Mouse (Mus musculus) liver, embryonic 16.5 days (tissue): ENCODE data around the gene Mcoln2. TPM values are rescaled to one million over a fixed set of nuclear protein-coding genes. Genes with fewer than 3 reads are reported as not detected.
A peak's percentile ranks its signal among the peaks of the same experiment; 100 is the strongest.

Source experiments
- ATAC-seq: fragments of 200-750 bp; cut with Nextera tagmentation; 2 replicates; pipeline ENCODE4 v1.8.0; 2017; ENCODE audit warnings: low read depth, mild to moderate bottlenecking, moderate number of reproducible peaks, moderate library complexity
- H3K27ac ChIP-seq: fragments of 300-500 bp; sonication (generic); 2 replicates; pipeline ENCODE4 v1.5.1; 2014; ENCODE audit warnings: mild to moderate bottlenecking, low read length
- H3K27me3 ChIP-seq: fragments of 300-500 bp; sonication (generic); 2 replicates; pipeline ENCODE4 v1.6.1; 2014; ENCODE audit warnings: low read depth, low read length, mixed read lengths; ENCODE audit not compliant: control insufficient read depth, insufficient read depth
- H3K36me3 ChIP-seq: fragments of 300-500 bp; sonication (generic); 2 replicates; pipeline ENCODE4 v1.6.1; 2014; ENCODE audit warnings: mild to moderate bottlenecking; ENCODE audit not compliant: control insufficient read depth, insufficient read depth
- H3K4me1 ChIP-seq: fragments of 300-500 bp; sonication (generic); 2 replicates; pipeline ENCODE4 v1.6.1; 2014; ENCODE audit warnings: low read depth, low read length, mixed read lengths; ENCODE audit not compliant: control insufficient read depth
- H3K4me2 ChIP-seq: fragments of 300-500 bp; sonication (generic); 2 replicates; pipeline ENCODE4 v1.6.1; 2014; ENCODE audit warnings: low read depth, low read length, mixed read lengths
- H3K4me3 ChIP-seq: fragments of 300-500 bp; sonication (generic); 2 replicates; pipeline ENCODE4 v1.5.1; 2014; ENCODE audit warnings: low read depth, mild to moderate bottlenecking, low read length
- H3K9ac ChIP-seq: fragments of 300-500 bp; sonication (generic); 2 replicates; pipeline ENCODE4 v1.6.1; 2014; ENCODE audit warnings: low read depth, low read length
- H3K9me3 ChIP-seq: fragments of 300-500 bp; sonication (generic); replicated peaks from 2 replicates; pipeline ENCODE4 v1.6.1; 2016; ENCODE audit warnings: low read length; ENCODE audit not compliant: control insufficient read depth
- WGBS: fragments of 180-500 bp; shearing (Covaris S2); extraction: QIAGEN DNeasy Blood & Tissue Kit; methylation state at CpG from one replicate; pipeline ENCODE4 v1.1.7; 2014; ENCODE audit not compliant: insufficient replicate concordance; 5-methylcytosine and 5-hydroxymethylcytosine counted together
- polyA plus RNA-seq: library from polyadenylated mRNA; unstranded; fragments of >200 nt; fragmentation: Nextera tagmentation; extraction: Ambion mirVana; gene quantifications from 2 replicates; pipeline ENCODE4 v1.2.1, GENCODE M21; 2015

Mcoln2 gene
- polyA plus RNA-seq, result 9.5 TPM in 2 replicates

DNA sequence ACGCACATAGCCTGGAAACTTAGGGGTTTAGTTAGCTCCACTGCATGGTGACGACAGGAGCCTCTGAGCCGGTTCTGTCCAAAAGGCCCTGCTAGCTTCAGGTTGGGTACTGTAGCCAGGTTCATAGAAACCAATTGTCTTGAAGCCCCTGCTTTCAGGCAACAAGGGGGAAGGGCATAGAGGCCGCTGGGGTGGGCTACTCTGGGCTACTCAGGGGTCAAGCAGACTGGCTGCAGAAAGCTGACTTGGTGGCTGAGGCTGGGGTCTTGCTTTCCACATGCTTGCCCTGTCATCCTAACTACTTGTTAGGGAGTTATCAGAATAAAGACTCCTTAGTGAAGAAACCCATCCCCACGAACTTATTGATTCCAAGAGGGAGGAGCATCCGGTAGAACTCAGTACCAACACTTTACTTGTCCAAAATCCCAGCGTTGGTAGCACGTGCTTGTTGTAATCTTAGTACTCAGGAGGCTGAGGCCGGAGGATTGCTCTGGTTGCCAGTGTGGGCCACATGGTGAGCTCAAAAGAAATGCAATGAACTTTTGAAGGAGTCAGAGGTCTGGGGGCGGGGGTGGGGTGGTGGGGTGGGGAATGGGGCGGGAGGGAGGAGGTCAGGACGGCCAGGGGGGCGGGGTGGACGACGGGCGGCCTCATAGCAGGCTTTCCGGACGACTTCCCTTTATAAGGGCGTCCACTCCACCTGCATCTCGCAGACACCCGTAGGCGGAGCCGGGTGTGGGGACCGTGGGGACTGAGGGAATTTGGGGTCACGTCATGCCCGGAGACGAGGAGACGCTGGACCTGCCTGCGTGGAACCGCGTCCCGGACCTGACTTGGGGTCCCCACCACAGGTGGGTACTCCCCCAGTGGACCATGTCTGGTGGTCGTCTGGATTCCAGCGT lies at the start of gene Mcoln2:
Gene Mcoln2, plus strand, starts transcription at position 678 of the 902 bp plus-strand sequence.
- WGBS, result 8% methylated on average over 34 of the region's 34 CpGs
- H3K9ac ChIP-seq, result peak within 1 kb of the TSS; percentile 48
- ATAC-seq, result peak; percentile 73
- H3K9me3 ChIP-seq, result no peaks in the 10 kb centered on the region
- H3K27me3 ChIP-seq, result no peaks in the 10 kb centered on the region; the same call in 1 of the 2 replicates
- peak within 1 kb of the TSS; percentile 41; the same call in 1 of the 2 replicates for H3K27ac ChIP-seq
- no peaks in the 10 kb centered on the region; the same call in 1 of the 2 replicates for H3K4me1 ChIP-seq
- peak within 1 kb of the TSS; percentile 57 for H3K4me3 ChIP-seq
- peak within 1 kb of the TSS; percentile 66 for H3K4me2 ChIP-seq
- H3K36me3 ChIP-seq, result no peaks in the 10 kb centered on the region

DNA sequence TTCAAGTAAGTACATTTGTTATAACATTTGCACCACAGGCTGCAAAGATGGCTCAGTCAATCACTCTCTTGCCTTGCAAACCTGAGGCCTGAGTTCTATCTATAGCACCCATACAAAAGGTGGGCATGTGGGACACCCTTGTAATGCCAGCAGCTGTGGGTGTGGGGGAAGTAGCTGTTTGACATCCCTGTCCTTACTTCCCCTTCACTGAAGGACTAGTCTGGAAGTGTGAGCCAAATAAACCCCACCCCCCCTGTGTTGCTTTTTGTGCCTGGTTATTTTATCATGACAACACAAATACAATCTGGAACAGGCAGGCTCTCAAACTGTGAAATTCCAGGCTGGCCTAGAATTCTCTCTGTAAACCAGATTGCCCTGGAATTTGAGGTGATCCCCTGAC lies 49.7 kb upstream of the Mcoln2 start:
- Histone ChIP-seq H3K4me2 (no peak overlapping the region), H3K9me3 (no peaks in the 10 kb centered on the region), H3K27ac (no peak overlapping the region), H3K4me1 (no peaks in the 10 kb centered on the region), H3K27me3 (no peaks in the 10 kb centered on the region), H3K4me3 (no peak overlapping the region), H3K36me3 (no peaks in the 10 kb centered on the region), H3K9ac (no peak overlapping the region)
- ATAC-seq, result no peak

DNA sequence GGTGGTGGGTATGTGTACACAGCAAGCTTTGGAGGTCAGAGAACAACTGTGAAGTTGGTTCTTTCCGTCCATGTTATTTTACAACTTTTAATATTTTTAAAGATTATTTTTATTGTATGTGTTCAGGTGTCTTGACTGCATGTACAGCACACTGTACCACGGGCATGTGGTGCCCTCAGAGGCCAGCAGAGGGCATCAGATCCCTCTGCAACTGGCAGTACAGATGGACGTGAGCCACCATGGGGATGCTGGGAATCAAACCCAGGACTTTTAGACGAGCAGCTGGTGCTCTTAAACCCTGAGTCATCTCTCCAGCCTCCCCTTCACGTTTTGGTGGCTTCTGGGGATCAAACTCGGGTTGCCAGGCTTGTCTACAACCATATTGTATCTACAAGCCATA lies 47.6 kb upstream of the Mcoln2 start:
- Histone ChIP-seq H3K27ac (no peak overlapping the region), H3K4me3 (no peak overlapping the region), H3K36me3 (no peaks in the 10 kb centered on the region), H3K27me3 (peaks cover 2% of the 10 kb centered on the region), H3K4me1 (no peaks in the 10 kb centered on the region), H3K9ac (no peak overlapping the region), H3K9me3 (no peaks in the 10 kb centered on the region), H3K4me2 (no peak overlapping the region)
- 39% methylated on average over 6 of the region's 6 CpGs for WGBS
- ATAC-seq, result no peak

GRCm38 (mm10) chr3:146107116-146107849 lies 42.4 kb upstream of the Mcoln2 start:
- Histone ChIP-seq H3K4me2 (peak overlapping the region; percentile 64), H3K27me3 (peaks cover 5% of the 10 kb centered on the region), H3K4me3 (peak overlapping the region; percentile 54), H3K9ac (no peak overlapping the region), H3K36me3 (no peaks in the 10 kb centered on the region), H3K9me3 (no peaks in the 10 kb centered on the region), H3K4me1 (no peaks in the 10 kb centered on the region), H3K27ac (no peak overlapping the region)
- 3% methylated on average over 18 of the region's 18 CpGs for WGBS
- ATAC-seq, result no peak

DNA sequence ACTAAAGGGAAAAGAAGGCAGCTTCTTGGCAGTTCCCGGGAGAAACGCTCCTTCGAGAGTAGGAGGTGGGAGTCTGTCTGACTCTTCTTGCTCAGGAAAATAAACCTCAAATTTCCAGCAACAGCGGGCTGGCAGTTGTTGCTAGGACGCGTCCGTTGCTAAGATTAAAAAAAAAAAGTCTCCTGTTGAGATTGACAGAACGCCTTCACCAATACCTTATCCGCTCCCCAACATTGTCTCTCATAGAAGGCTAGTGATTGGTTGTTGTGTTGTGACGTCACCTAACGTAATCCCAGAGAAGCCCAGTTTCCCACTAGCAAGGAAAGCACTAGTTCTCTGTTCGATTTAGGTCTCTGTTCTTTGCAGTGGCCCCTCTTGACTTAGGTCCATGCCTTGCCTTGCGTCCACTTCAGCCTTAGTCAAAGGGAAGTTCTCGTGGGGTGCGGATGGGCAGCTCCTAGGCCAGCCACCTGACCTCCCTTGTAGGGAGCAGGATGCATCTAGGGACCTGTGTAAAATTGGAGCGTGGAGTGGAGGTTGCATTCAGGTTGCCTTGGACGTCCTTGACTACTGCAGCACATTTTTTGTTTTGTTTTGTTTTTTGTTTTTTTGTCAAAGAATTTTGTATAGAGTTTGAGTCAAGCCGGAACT lies 41.6 kb upstream of the Mcoln2 start, which contains the start of gene Wdr63:
Gene Wdr63, minus strand, starts transcription at position 210 of the 651 bp plus-strand sequence.
- 13% methylated on average over 18 of the region's 18 CpGs for WGBS
- Histone ChIP-seq H3K4me3 (peak within 1 kb of the TSS; percentile 54), H3K36me3 (no peaks in the 10 kb centered on the region), H3K4me1 (no peaks in the 10 kb centered on the region), H3K27ac (no peak within 1 kb of the TSS), H3K4me2 (peak within 1 kb of the TSS; percentile 64), H3K9me3 (no peaks in the 10 kb centered on the region), H3K27me3 (peaks cover 5% of the 10 kb centered on the region), H3K9ac (no peak within 1 kb of the TSS)
- ATAC-seq, result peak; percentile 80

DNA sequence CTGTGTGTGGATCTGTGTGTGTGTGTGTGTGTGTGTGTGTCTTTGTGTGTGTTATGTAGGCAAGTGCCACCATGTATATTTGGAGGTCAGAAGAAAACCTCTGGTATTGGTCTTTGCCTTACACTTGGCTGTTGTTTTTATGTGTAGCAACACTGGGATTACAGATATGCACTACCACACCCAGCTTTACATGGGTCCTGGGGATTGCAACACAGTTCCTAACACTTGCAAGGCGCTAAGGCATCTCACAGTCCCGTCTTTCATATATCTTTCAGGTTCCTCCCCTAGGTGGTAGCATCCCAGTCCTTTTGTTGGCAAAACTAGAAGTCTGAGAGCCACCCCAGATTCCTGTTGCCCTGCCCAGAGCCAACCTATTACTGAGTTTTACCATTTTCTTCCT lies 40.7 kb upstream of the Mcoln2 start:
- Histone ChIP-seq H3K4me2 (no peak overlapping the region), H3K27me3 (peaks cover 5% of the 10 kb centered on the region), H3K9ac (no peak overlapping the region), H3K9me3 (no peaks in the 10 kb centered on the region), H3K4me1 (no peaks in the 10 kb centered on the region), H3K4me3 (no peak overlapping the region), H3K36me3 (no peaks in the 10 kb centered on the region), H3K27ac (no peak overlapping the region)
- ATAC-seq, result no peak
- 36% methylated on average over 2 of the region's 2 CpGs for WGBS

DNA sequence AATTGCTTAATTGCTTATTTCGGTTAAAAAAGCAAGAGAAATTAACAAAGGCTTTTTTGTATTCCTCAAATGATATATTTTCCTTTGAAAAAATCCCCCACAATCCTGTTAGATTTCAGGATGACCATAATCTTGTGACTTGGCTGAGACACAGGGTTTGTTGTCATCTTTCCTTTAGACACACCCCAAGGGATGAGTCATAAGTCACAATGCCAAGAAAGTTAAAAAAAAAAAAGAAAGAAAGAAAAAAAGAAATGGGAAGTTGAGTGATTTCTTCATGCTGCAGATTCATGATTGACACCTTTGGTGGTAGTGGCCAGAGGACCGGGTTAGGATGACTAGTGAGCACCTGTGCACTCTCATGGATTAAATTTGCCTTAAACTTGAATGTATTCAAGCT lies 39.3 kb upstream of the Mcoln2 start:
- no peak for ATAC-seq
- no peak overlapping the region for H3K9ac ChIP-seq
- no peaks in the 10 kb centered on the region for H3K36me3 ChIP-seq
- WGBS, result 34% methylated on average over 2 of the region's 2 CpGs
- peaks cover 5% of the 10 kb centered on the region for H3K27me3 ChIP-seq
- H3K27ac ChIP-seq, result no peak overlapping the region
- no peak overlapping the region for H3K4me2 ChIP-seq
- no peaks in the 10 kb centered on the region for H3K4me1 ChIP-seq
- H3K4me3 ChIP-seq, result no peak overlapping the region
- no peaks in the 10 kb centered on the region for H3K9me3 ChIP-seq

GRCm38 (mm10) chr3:146110916-146111315 lies 38.7 kb upstream of the Mcoln2 start:
- peaks cover 5% of the 10 kb centered on the region for H3K27me3 ChIP-seq
- H3K9me3 ChIP-seq, result no peaks in the 10 kb centered on the region
- no peak for ATAC-seq
- H3K9ac ChIP-seq, result no peak overlapping the region
- H3K27ac ChIP-seq, result no peak overlapping the region
- H3K4me3 ChIP-seq, result no peak overlapping the region
- WGBS, result 64% methylated on average over 6 of the region's 6 CpGs
- H3K4me1 ChIP-seq, result no peaks in the 10 kb centered on the region
- no peaks in the 10 kb centered on the region for H3K36me3 ChIP-seq
- H3K4me2 ChIP-seq, result no peak overlapping the region
